Mouse (Mus musculus) neural tube, embryonic 13.5 days (tissue): ENCODE measurements around the gene Tchhl1. TPM values are rescaled to one million over a fixed set of nuclear protein-coding genes. Genes with fewer than 3 reads are reported as not detected.
"Not testable (repeated sequence)": the region's sequence is repeated elsewhere in the genome, so short reads cannot be mapped to it uniquely, and the experiment has no call there.

Experiments
- ATAC-seq: fragments of 200-750 bp; cut with Nextera tagmentation; 2 replicates; pipeline ENCODE4 v1.8.0; 2017; ENCODE audit warnings: low read depth, mild to moderate bottlenecking, moderate TSS enrichment, moderate library complexity
- H3K27ac ChIP-seq: fragments of 300-500 bp; sonication (generic); replicated peaks from 2 replicates; pipeline ENCODE4 v1.5.1; 2015; ENCODE audit warnings: moderate library complexity, mild to moderate bottlenecking, inconsistent platforms
- H3K27me3 ChIP-seq: fragments of 300-500 bp; sonication (generic); 2 replicates; pipeline ENCODE4 v1.6.1; 2015; ENCODE audit warnings: mild to moderate bottlenecking, inconsistent platforms
- H3K36me3 ChIP-seq: fragments of 300-500 bp; sonication (generic); 2 replicates; pipeline ENCODE4 v1.6.1; 2015; ENCODE audit warnings: mild to moderate bottlenecking, inconsistent platforms
- H3K4me1 ChIP-seq: fragments of 300-500 bp; sonication (generic); replicated peaks from 2 replicates; pipeline ENCODE4 v1.6.1; 2015; ENCODE audit warnings: inconsistent platforms
- H3K4me2 ChIP-seq: fragments of 300-500 bp; sonication (generic); 2 replicates; pipeline ENCODE4 v1.6.1; 2015; ENCODE audit warnings: inconsistent platforms, mild to moderate bottlenecking, moderate library complexity
- H3K4me3 ChIP-seq: fragments of 300-500 bp; sonication (generic); 2 replicates; pipeline ENCODE4 v1.5.1; 2015; ENCODE audit warnings: mild to moderate bottlenecking, inconsistent platforms
- H3K9ac ChIP-seq: fragments of 300-500 bp; sonication (generic); 2 replicates; pipeline ENCODE4 v1.6.1; 2015; ENCODE audit warnings: moderate library complexity, mild to moderate bottlenecking, inconsistent platforms
- H3K9me3 ChIP-seq: fragments of 300-500 bp; sonication (generic); 2 replicates; pipeline ENCODE4 v1.6.1; 2016; ENCODE audit warnings: inconsistent platforms
- WGBS: fragments of 180-500 bp; shearing (Covaris S2); methylation state at CpG from one replicate; pipeline ENCODE4 v1.1.7; 2015; 5-methylcytosine and 5-hydroxymethylcytosine counted together
- polyA plus RNA-seq: library from polyadenylated mRNA; unstranded; fragments of >200 nt; fragmentation: Nextera tagmentation; extraction: Ambion mirVana; gene quantifications from 2 replicates; pipeline ENCODE4 v1.2.1, GENCODE M21; 2015

Tchhl1 gene
- not detected in 2 replicates for polyA plus RNA-seq

DNA sequence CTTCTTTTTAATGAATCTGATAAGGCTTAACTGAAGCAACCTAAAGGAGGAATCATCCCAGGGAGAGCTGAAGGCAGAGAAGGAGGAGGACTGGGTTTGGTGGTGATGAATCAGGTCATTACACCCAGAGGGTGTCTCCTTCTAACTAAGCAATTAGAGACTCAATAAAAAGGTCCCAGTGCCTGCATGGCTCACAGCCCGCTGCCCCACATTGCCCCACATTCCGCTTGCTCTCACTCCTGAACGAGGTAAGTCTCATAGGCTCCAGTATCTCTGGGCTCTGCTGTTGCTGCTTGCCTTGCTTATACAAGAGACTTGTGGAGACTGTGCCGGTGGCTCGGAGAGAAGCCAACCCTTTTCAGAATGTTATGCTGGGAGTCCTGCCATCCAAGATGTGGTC lies at the start of gene Tchhl1:
Gene Tchhl1 (plus strand): TSS at position 194 of the 400 bp plus-strand sequence.
- Histone ChIP-seq H3K4me2 (no peak within 1 kb of the TSS), H3K9ac (no peak within 1 kb of the TSS), H3K27me3 (no peaks in the 10 kb centered on the region), H3K4me3 (no peak within 1 kb of the TSS), H3K36me3 (no peaks in the 10 kb centered on the region), H3K27ac (no peak within 1 kb of the TSS), H3K4me1 (no peaks in the 10 kb centered on the region), H3K9me3 (no peaks in the 10 kb centered on the region)
- no peak for ATAC-seq
- WGBS: 35% methylated on average over 5 of the region's 5 CpGs

DNA sequence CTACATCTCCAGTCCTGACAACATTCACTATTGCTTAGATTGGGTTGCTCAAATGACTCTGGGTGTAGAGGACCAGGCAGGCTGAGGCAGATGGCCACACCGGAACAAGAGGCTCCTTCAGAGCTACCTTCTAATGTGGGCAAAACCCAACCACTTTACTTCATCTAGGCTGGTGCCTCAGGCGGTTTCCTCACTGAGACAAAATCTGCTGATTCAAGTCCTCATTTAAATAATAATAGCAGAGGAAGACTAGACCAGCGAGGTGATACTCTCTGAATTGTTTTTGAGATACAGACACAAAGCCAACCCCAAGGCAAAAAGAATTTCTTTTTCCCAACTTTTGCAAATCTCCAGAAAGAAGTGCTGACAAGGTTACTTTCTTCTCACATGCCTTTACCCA lies 36.9 kb upstream of the Tchhl1 start:
- H3K9me3 ChIP-seq: no peaks in the 10 kb centered on the region
- no peak overlapping the region for H3K4me3 ChIP-seq
- H3K4me1 ChIP-seq: no peaks in the 10 kb centered on the region
- no peaks in the 10 kb centered on the region for H3K36me3 ChIP-seq
- H3K9ac ChIP-seq: no peak overlapping the region
- 48% methylated on average over 3 of the region's 3 CpGs for WGBS
- no peak overlapping the region for H3K27ac ChIP-seq
- H3K4me2 ChIP-seq: no peak overlapping the region
- no peak for ATAC-seq
- no peaks in the 10 kb centered on the region for H3K27me3 ChIP-seq

DNA sequence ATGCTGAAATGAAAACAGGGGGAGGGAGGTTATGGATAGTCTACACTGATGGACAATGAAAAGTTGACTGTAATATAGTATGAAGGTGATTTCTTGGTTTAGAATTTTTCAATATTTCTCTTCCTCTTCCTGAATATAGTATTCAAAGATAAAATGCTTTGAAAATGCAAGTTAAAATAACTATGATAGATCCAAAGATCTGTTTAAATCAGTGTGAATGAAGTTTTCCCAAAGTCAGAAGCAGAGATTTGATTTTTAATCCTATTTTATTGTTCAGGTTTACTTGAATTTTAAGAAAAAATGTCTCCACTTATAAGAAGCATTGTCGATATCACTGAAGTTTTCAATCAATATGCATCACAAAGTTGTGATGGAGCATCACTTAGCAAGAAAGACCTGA lies 26.5 kb upstream of the Tchhl1 start, which contains the start of gene Tchh:
Gene Tchh (plus strand): TSS at position 301 of the 400 bp plus-strand sequence.
- H3K27me3 ChIP-seq: peaks cover 46% of the 10 kb centered on the region
- no peaks in the 10 kb centered on the region for H3K9me3 ChIP-seq
- H3K36me3 ChIP-seq: no peaks in the 10 kb centered on the region
- H3K4me2 ChIP-seq: peak within 1 kb of the TSS; percentile 95
- no peak within 1 kb of the TSS for H3K27ac ChIP-seq
- no peak within 1 kb of the TSS for H3K9ac ChIP-seq
- WGBS: 91% methylated on average over 1 of the region's 1 CpGs
- no peak for ATAC-seq
- H3K4me3 ChIP-seq: peak within 1 kb of the TSS; percentile 61
- H3K4me1 ChIP-seq: peaks cover 38% of the 10 kb centered on the region

DNA sequence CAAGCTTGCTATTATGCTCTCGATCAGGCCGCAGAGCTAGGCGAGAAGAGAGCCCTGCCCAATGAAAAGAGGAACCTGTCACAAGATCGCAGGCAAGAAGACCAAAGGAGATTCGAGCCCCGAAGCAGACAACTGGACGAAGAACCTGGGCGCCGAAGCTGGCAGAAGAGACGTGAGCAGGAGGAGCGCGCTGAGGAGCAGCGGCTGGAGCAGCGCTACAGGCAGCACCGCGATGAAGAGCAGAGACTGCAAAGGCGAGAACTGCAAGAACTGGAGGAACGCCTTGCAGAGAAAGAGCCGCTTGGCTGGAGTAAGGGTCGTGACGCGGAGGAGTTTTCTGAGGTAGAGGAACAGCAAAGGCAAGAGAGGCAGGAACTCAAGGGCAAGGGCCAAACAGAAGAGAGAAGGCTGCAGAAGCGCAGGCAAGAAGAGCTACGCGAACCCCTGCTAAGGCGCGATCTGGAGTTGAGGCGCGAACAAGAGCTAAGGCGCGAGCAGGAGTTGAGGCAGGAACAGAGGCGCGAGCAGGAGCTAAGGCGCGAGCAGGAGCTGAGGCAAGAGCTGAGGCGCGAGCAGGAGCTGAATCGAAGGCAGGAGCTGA lies 25.0 kb upstream of the Tchhl1 start:
- Histone ChIP-seq H3K4me2 (peak overlapping the region; percentile 95), H3K9me3 (no peaks in the 10 kb centered on the region), H3K9ac (peak overlapping the region; percentile 69), H3K4me3 (peak overlapping the region; percentile 61), H3K27me3 (peaks cover 59% of the 10 kb centered on the region), H3K4me1 (peaks cover 47% of the 10 kb centered on the region), H3K27ac (no peak overlapping the region), H3K36me3 (no peaks in the 10 kb centered on the region)
- no peak for ATAC-seq
- under 1% methylated on average over 38 of the region's 38 CpGs for WGBS

DNA sequence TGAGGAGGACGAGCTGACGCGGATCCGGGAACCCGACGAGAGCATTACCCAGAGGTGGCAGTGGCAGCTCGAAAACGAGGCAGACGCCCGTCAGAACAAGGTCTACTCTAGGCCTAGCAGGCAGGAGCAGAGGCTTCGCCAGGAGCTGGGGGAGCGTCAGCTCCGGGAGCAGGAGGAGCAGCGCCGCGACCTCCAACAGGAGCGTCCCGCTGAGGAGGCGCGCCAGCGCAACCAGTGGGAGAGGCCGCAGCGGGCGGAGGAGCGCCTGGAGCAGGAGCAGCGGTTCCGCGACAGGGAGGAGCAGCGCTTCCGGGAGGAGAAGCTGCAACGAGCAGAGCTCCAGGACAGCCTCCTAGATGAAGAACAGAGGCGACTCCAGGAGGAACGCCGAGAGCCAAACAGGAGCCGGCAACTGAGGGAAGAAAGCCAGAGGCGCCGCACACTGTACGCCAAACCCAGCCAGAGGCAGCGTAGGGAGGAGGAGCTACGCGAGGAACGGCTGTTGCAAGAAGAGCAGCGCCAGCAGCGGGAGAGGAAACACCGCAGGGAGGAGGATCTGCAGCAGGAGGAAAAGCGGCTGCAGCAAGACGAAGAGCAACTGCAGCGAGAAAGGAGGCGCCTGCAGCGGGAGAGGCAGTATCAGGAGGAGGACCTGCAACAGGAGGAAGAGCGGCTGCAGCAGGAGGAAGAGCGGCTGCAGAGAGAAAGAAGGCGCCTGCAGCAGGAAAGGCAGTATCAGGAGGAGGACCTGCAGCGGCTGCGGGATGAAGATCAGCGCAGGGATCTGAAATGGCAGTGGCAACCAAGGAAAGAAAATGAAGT lies 24.0 kb upstream of the Tchhl1 start:
- Histone ChIP-seq H3K27me3 (peaks cover 64% of the 10 kb centered on the region), H3K9me3 (no peaks in the 10 kb centered on the region), H3K36me3 (no peaks in the 10 kb centered on the region), H3K4me1 (peaks cover 47% of the 10 kb centered on the region), H3K9ac (peak overlapping the region; percentile 69), H3K4me3 (peak overlapping the region; percentile 61), H3K4me2 (peak overlapping the region; percentile 95), H3K27ac (peak overlapping the region; percentile 46)
- WGBS: under 1% methylated on average over 56 of the region's 56 CpGs
- peak; percentile 89 for ATAC-seq

DNA sequence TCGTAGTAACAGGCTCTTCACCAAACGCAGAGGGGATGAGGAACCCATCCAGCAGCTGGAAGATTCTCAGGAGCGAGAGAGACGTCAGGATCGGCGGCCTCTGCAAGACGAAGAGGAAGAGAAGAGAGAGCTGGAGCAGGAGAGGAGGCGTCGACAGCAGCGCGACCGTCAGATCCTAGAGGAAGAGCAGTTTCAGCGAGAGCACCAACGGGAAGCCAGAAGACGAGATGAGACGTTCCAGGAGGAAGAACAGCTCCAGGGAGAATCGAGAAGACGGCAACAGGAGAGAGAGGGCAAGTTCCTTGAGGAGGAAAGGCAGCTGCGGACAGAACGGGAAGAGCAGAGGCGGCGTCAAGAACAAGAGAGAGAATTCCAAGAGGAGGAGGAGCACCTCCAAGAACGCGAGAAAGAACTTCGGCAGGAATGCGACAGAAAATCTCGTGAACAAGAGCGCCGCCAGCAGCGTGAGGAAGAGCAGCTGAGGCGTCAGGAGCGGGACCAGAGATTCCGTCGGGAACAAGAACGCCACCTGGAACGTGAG lies 23.3 kb upstream of the Tchhl1 start:
- Histone ChIP-seq H3K27ac (no peak overlapping the region), H3K9ac (peak overlapping the region; percentile 69), H3K4me2 (peak overlapping the region; percentile 95), H3K27me3 (peaks cover 71% of the 10 kb centered on the region), H3K4me1 (peaks cover 47% of the 10 kb centered on the region), H3K36me3 (no peaks in the 10 kb centered on the region), H3K4me3 (peak overlapping the region; percentile 61), H3K9me3 (no peaks in the 10 kb centered on the region)
- 1% methylated on average over 36 of the region's 36 CpGs for WGBS
- peak; percentile 22; the same call in 1 of the 2 replicates for ATAC-seq

DNA sequence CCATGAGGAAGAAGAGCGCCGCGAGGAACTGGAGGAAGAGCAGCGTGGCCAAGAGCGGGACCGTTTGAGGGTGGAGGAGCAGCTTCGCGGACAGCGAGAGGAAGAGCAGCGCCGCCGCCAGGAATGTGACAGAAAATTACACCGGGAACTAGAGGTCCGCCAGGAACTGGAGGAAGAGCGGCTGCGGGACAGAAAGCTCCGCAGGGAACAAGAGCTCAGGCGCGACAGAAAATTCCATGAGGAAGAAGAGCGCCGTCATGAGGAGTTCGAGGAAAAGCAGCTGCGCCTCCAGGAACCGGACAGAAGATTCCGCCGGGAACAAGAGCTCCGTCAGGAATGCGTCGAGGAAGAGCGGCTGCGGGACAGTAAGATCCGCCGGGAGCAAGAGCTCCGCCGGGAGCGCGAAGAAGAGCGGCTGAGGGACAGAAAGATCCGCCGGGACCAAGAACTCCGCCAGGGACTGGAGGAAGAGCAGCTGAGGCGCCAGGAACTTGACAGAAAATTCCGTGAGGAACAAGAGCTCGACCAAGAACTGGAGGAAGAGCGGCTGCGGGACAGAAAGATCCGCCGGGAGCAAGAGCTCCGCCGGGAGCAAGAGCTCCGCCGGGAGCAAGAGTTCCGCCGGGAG lies 22.3 kb upstream of the Tchhl1 start:
- Histone ChIP-seq H3K4me3 (peak overlapping the region; percentile 61), H3K27ac (no peak overlapping the region), H3K27me3 (peaks cover 65% of the 10 kb centered on the region), H3K9me3 (no peaks in the 10 kb centered on the region), H3K36me3 (no peaks in the 10 kb centered on the region), H3K4me2 (peak overlapping the region; percentile 95), H3K4me1 (peaks cover 47% of the 10 kb centered on the region), H3K9ac (peak overlapping the region; percentile 58)
- no peak for ATAC-seq
- under 1% methylated on average over 54 of the region's 54 CpGs for WGBS

DNA sequence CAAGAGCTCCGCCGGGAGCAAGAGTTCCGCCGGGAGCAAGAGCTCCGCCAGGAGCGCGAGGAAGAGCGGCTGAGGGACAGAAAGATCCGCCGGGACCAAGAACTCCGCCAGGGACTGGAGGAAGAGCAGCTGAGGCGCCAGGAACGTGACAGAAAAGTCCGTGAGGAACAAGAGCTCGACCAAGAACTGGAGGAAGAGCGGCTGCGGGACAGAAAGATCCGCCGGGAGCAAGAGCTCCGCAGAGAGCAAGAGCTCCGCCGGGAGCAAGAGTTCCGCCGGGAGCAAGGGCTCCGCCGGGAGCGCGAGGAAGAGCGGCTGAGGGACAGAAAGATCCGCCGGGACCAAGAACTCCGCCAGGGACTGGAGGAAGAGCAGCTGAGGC lies 21.8 kb upstream of the Tchhl1 start:
- not testable (repeated sequence) for H3K36me3 ChIP-seq, H3K27ac ChIP-seq, ATAC-seq, H3K9me3 ChIP-seq
- Histone ChIP-seq H3K27me3 (peaks cover 65% of the 10 kb centered on the region), H3K4me2 (peak overlapping the region; percentile 95), H3K9ac (peak overlapping the region; percentile 58), H3K4me3 (peak overlapping the region; percentile 61), H3K4me1 (peaks cover 47% of the 10 kb centered on the region)
- under 1% methylated on average over 32 of the region's 32 CpGs for WGBS

DNA sequence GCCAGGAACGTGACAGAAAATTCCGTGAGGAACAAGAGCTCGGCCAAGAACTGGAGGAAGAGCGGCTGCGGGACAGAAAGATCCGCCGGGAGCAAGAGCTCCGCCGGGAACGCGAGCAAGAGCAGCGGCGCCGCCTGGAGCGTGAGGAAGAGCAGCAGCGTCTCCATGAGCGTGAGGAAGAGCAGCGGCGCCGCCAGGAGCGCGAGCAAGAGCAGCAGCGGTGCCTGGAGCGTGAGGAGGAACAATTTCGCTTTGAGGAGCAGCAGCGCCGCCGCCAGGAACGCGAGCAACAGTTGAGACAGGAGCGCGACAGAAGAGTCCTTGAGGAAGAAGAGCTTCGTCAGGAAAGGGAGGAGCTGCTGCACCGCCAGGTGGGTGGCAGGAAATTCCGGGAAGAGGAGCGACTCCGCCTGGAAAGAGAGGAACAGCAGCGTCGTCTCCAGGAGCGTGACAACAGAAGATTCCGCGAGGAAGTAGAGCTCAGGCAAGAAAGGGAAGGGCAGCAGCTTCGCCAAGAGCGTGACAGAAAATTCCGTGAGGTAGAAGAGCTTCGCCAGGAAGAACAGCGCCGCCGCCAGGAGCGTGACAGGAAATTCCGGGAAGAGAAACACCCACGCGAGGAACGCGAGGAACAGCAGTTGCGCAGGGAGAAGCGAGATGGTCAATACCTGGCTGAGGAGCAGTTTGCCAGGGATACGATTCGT lies 21.3 kb upstream of the Tchhl1 start:
- Histone ChIP-seq H3K9me3 (no peaks in the 10 kb centered on the region), H3K27ac (no peak overlapping the region), H3K4me2 (peak overlapping the region; percentile 95), H3K9ac (peak overlapping the region; percentile 58), H3K36me3 (no peaks in the 10 kb centered on the region), H3K4me3 (peak overlapping the region; percentile 61), H3K27me3 (peaks cover 62% of the 10 kb centered on the region), H3K4me1 (peaks cover 47% of the 10 kb centered on the region)
- peak; percentile 55 for ATAC-seq
- WGBS: under 1% methylated on average over 59 of the region's 59 CpGs

DNA sequence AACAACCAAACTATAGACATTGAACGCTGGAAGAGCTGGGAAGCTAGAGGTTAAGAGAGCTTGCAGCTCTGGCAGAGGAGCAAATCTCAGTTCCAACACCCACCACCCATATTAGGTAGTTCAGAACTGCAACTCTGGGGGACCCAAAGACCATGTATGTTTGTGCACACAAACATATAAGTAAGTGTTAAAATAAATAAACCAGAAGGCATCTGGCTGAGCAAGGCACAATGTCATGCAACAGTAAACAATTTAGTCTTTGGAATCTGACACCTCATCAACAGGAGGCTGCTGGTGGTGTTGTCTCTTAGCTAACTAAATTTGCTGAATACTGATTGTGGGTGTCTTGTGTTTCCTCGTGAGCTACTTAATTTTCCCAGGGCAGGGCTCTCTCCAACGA lies 2.0 kb upstream of the Tchhl1 start:
- Histone ChIP-seq H3K27me3 (no peaks in the 10 kb centered on the region; the same call in 1 of the 2 replicates), H3K4me1 (no peaks in the 10 kb centered on the region), H3K9me3 (no peaks in the 10 kb centered on the region), H3K4me3 (no peak overlapping the region), H3K36me3 (no peaks in the 10 kb centered on the region), H3K27ac (no peak overlapping the region), H3K4me2 (no peak overlapping the region), H3K9ac (no peak overlapping the region)
- whole genome bisulfite sequencing: 69% methylated on average over 3 of the region's 3 CpGs
- ATAC-seq: no peak

DNA sequence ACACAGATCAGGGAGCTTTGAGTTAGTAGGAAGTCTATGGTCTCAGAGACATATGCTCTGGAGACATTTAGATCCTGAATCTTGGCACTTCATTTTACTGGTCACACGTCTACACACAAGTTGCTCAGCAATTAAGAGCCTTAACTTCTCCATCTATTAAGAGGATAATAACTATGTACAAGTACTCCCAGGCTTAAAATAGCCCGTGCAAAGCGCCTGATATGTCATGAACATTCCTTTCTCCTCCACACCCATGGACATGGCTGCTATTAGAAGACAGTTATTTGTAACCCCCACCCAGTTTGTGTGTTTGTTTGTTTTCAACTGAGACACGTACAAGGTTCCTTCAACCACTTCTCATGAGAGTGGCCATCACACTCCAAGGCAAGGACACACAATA lies 1.4 kb upstream of the Tchhl1 start:
- no peak overlapping the region for H3K27ac ChIP-seq
- no peak for ATAC-seq
- H3K4me2 ChIP-seq: no peak overlapping the region
- WGBS: 91% methylated on average over 4 of the region's 4 CpGs
- no peaks in the 10 kb centered on the region; the same call in 1 of the 2 replicates for H3K27me3 ChIP-seq
- H3K36me3 ChIP-seq: no peaks in the 10 kb centered on the region
- no peak overlapping the region for H3K9ac ChIP-seq
- no peaks in the 10 kb centered on the region for H3K4me1 ChIP-seq
- H3K9me3 ChIP-seq: no peaks in the 10 kb centered on the region
- H3K4me3 ChIP-seq: no peak overlapping the region
